Mouse (Mus musculus): ENCODE data around the gene Ank2.

Gene Ank2

DNA sequence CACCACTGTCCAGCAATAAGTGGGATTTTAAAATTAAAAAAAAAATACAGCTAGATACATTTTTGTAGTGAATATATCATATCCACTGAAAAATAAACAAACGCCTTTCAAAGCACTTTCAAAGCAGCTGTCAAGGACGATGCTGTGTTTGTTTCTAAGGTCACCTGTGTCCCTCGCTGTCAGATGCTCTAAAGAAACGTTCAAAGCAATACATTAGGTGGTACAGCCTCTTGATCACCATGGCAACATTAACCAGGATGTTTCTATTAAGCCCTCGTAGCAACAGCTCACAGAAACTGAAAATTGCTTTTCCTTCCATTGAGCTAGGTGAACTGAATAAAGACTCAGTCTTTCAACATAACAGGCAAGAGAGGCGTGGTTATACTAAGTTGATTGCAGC lies 17.5 kb downstream of the Ank2 start:
- peak; percentile 61 for DNase-seq

DNA sequence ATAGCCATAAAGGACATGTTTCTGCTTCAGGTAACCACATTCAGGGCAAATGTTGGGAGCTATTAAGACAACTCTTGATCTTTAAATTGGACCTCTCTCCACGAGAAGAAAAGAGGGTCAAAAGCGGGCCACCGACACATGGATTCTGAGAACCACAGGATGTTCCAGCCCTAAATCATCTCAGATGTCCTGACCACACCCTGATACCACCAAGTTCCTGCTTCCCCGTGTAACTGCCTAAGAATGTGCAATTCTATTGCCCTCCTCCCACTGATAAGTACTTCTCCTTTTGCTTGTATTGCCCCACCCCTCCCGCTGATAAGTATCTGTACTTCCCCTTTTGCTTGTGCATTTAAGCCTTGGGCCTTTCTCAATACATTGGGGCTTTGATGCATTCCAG lies 18.8 kb downstream of the Ank2 start:
- DNase-seq: peak; percentile 53

DNA sequence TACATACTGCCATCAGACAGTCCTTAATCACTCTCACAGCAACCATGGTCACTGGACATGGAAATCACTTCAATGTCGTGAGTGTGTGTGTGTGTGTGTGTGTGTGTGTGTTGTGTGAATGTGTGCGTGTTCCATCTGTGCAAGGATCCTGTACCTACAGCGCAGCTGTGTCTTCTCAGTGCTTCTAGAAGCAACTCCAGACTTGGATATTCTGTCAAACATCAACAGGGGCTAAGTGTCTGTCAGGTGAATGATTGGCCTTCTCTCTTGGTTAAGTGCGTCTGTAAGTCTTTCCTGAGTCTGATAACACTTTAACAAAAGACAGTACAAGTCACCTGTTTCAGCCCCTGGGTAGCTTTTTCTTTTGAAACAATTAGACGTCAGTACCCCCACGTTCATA lies 25.0 kb downstream of the Ank2 start:
- peak; percentile 41 for DNase-seq

DNA sequence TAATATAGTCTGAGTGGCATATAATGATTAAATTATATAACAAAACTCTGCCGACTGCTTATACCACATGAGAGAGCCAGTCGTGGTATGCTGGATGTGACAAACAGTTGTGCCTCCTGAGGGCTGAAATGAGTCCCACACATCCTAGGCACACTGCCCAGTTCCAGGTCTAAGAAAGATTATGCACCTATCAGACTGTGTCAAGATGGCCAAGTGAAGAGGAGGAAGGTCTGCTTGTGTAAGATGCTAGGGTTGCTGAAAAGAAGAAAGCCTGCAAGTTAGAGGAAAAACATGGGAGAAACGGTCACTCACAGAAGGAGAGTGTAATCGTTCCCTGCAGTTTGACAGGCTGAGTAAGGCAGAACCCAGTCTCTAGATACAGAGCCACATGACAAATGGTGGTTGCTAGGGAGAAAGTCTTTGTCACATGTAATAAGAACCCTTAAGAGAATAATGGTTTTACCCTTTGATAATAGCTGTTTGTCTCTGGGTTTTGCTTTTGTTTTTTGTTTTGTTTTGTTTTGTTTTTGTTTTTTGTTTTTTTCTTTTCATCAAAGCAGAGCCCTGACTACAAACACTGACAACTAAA lies 29.9 kb downstream of the Ank2 start:
- DNase-seq: no peak

DNA sequence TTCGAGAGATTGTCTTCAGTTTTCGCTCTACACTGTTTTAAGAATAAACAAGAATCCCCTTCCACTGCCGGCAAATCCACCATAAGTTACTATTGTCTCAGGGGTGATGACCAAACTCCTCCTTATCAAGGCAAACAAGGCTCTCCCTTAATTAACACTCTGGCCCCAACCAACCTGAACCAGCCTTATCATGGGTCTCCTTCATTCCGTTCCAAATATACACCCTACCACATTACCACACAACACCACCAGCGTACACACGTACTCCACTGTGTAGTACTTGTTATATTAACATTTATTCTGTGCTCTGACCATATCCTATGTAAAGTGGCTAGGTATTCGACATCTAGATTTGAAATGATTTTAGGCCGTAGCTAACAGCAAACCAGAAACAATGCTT lies 30.6 kb downstream of the Ank2 start:
- DNase-seq: no peak

DNA sequence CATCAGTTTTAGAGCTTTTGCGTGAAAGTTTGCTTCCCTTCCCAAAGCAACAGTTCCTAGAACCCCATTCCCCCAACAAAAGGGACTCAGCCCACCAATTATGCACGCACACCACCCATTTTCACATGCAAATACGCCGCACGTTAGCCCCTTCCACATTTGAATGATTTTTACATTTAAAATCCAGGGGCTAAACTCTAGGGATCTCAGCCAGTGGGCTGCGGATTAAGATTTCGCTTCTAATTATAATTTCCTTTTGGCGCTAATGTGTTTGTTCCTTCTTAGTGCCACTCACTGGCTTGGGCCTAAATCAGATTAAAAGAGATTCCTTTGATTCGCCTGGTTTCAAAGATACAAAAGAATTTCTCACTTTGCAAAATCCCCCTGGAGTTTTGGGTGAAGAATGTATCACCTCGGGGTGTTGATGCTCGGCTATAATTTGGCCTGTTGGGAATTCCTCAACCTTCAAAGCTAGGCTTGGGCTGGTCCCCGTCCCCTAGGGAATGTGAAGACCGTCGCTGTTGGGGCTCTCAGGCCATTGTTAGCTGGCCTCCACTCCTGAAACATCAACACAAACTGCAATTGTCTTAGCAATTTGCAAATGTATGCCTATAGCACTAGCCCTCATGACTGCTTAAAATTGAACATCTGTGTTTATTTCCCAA lies 35.2 kb downstream of the Ank2 start:
- peak; percentile 69 for DNase-seq

DNA sequence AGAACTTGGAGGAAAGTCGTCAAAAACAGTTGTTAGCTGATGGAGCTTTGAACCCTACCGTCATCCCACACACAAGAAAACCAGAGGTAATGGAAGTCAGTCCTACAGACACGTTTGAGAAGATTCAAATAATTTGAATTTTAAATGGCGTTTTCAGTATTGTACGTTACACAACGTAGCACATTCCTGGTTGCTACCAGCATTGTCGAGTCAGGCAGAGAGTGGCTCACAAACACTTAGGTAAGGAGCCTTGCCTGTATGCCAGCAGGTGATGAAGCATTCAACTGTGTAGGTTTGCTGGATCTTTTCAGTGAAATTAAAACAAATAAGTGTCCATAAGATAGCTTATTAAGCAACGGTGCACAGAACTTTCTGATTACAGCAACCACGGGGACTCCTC lies 36.0 kb downstream of the Ank2 start:
- peak; percentile 9 for DNase-seq

DNA sequence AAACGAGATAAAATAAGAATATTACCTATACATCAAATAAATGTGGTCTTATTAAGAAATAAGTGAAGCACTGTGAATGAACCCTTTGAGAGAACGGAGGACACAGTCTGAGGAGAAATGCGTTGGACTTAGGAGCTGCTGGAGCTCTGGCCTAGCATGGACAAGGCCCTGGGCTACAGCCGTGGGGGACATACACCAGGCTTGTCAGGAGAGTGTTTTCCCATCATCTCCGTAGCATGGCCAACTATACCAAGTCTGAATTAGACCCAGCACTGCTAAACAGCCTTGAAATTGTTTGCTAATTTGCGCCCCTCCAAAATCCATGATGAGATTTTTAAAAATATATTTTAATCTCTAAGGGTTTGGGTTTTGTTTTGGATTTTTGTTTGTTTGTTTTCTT lies 36.7 kb downstream of the Ank2 start:
- peak; percentile 28 for DNase-seq

DNA sequence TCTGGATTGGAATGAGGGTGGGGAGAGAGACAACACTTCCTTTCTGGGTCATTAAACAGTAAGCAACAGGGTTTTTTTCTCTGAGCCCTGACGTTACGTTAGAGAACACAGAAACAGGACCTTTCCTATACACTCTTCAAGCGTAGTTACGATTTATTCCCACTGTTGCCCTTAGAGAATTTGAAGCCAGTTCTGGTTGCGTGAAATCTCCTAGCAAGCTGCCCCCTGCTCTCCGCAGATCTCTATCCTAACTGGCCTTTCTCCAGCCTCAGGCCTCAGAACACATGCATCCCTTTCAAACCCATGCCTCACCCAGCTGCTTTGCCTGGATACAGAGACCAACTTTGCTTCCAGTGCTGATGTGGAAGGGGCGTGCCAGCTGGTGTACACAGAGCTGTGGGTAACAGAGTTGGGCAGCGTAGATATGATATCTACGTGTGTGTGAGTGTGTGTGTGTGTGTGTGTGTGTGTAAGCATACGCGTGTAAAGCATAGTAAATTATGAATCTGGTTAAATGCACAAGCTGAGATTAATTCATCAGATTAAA lies 38.2 kb downstream of the Ank2 start:
- DNase-seq: peak; percentile 55

DNA sequence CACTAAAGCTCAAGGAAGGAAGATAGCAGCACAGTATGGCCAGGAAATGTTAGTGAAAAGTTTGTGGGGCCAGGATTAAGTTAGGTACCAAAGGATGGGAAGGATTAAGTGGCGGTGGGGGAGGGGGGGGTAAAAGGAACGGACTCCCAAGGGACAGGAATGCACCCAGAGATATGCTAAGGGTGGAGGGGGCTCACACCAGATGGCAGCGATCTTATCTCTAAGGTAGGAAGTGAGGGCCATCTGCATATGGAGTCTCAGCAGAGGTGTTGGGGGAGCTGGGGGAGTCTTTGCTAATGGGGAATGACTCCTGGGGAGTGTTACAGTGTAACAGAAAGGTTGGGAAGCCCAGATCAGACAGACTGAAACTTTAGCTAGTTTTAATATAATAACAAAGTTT lies 39.3 kb downstream of the Ank2 start:
- peak; percentile 63 for DNase-seq

DNA sequence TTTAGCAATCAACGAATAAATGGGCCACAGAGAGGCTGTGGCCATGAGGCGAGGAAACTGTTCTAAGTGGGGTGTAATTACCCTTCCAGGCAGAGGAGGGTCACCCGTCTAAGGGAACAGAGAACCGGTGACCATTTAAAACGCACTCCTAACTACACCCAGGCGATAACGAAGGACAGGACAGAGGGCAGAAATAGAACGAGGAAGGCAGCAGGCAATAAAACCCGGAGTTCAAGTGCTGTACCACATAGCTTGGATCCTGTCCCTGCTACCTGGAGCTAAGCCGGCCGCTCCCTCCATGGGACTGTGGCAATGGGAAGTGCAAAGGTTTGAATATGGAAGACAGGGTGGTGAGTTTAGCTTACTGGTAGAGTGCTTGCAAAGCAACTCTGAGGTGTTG lies 40.2 kb downstream of the Ank2 start:
- DNase-seq: peak; percentile 88

DNA sequence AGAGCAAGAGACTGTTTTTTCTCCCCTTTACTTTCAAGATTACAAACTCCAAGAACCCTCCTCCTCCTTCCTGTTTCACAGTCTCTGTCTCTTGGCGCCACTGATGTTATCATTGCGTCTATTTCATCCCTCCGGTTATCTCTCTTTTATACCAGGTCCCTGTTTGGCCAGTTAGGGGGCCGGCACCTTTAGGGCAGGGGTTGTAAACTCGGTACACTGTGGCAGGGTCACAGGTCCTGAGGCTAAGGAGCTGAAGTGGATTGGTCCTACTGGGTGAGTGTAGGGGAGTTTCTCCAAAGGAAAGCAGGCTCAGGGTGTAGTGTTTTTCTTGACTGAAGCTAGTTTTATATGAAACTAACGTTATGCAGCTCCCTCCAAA lies 40.7 kb downstream of the Ank2 start:
- peak; percentile 52 for DNase-seq

DNA sequence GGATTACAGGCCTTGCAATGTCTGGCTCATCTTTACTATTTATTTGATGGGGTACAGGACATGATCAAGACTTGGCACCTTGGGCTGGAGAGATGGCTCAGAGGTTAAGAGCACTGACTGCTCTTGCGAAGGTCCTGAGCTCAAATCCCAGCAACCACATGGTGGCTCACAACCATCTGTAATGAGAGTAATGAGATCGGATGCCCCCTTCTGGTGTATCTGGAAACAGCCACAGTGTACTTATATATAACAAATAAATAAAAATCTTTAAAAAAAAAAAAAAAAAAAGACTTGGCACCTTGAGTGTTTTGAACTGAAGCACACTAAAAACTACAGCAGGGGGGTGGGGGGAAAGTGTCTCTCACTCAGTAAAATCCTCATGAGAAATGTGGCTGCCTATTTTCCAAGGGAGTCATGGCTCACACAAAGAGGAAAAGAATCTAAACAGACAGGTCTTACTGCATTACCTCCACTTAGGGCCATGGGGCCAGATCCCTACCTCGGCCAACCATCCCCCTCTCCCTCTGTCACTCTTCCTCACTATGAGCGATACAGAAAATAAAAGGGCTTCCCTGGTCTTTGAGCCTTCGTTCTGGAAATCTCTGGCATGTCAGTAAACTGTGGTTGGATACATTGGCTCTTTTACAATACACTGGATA lies 41.3 kb downstream of the Ank2 start:
- DNase-seq: peak; percentile 61

DNA sequence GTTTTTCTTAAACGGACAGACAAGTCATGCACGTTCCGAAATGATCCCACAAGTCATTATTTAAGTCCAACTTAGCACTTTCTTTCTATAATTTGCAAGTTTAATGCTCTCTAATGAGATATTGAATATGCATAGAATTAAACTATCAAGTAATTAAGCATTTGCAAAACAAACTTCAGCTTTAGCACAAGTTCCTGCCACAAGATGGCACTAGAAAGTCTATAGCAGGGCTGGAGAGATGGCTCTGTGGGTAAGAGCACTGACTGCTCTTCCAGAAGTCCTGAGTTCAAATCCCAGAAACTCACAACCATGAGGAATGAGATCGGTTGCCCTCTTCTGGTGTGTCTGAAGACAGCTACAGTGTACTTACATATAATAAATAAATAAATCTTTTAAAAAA lies 45.4 kb downstream of the Ank2 start:
- no peak for DNase-seq

DNA sequence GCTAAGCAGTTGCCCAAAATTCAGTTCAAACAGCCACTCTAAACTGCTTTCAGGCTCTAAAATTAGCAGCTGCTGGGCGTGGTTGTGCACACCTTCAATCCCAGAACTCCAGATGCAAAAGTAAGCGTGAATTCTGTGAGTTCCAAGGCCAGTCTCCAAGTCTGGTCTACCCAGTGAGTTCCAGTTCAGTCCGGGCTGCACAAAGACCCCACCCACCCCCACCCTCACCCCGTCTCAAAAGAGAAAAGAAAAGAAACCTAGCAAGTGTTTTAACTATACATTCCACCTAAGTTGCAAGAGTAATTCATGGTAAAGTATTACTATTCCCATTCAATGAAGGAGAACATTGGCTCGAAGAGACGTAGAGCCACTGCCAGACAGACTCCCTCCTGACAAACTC lies 45.9 kb downstream of the Ank2 start:
- peak; percentile 36 for DNase-seq

DNA sequence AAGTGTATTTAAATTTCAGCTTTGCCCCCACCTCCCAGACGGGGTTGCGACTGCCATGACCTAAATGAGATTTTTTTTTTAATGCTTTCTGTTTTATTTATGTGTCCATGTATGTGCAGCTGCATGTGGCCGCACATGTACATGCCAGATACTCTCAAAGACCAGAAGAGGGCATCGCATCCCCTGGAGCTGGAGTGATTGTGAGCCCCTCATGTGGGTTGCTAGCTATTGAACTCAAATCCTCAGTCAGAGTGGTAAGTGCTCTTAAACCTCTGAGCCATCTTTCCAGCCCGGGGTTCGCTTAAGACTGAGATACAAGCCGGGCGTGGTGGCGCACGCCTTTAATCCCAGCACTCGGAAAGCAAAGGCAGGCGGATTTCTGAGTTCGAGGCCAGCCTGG lies 46.9 kb downstream of the Ank2 start:
- DNase-seq: peak; percentile 73

DNA sequence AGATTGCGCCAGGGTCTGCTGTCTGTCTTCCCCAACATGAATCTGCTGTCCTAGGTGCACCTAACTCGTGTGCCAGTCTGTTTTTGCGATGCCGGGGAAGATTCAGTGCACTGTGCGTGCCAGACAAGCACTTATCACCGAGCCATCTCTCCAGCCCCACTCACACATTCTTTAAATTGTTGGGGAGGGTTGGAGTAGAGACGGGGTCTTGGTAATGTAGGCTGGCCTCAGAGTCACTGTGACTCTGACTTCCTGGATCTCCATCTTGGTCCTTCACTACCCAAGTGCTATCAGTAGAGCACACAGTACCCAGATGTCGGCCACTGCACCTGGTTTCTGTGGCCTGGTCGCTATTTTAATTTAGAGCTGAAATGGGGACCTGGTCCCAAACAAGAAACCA lies 47.4 kb downstream of the Ank2 start:
- peak; percentile 68 for DNase-seq

DNA sequence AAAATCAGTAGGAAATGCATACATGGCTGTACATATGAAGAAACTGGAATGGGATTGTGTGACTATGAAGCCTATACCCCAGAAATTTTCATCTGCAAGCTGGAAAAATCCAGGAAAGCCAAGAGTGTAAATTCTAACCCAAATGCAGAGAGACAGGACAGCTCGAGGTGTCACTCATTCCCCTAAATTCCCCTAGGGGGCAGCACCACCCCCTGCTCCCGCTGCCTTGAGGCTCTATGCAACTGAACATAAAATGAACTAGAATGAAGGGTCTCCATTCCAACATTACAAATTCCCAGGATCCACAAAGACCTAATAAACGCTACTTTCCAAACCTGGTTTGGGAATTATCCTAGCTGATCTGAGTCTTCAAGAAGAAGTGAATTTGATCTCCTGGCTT lies 48.1 kb downstream of the Ank2 start:
- peak; percentile 63 for DNase-seq

DNA sequence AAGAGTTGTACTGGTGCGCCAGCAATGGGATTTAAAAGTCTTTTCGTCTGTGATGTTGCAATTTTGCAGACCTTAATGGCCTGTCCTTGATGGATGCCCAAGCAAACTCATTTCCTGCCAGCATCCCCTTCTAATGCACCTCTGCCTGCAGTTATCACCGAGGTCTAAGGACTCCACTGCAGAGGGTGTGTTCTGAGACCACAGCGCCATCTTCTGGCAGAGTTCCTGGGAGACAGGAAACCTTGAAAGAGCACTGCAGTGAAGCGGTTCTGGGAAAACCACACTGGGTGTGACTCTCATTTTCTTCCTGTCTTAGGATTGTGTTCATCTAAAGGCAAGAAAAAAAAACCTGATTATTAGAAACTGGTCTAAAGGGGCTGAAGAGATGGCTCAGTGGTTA lies 53.0 kb downstream of the Ank2 start:
- peak; percentile 91 for DNase-seq

DNA sequence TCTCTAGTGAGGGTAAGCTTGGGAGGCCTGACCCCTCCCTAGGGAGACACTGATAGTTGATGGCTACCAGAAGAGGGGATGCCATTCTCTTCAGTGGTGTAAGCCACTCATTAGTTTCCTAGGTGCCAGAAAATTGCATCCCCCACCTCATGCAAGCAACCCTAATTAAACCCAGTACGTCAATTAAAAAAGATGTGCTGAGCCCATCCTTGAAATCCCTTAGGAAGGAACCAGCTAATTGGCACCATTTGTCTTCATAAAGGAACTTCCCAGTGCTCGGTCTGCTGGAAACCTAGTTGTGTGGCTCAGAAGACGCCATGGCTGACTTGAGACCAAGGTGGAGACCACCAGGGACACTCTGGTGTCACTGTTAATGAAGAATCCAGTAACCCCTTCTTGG lies 65.9 kb downstream of the Ank2 start:
- peak; percentile 46 for DNase-seq

DNA sequence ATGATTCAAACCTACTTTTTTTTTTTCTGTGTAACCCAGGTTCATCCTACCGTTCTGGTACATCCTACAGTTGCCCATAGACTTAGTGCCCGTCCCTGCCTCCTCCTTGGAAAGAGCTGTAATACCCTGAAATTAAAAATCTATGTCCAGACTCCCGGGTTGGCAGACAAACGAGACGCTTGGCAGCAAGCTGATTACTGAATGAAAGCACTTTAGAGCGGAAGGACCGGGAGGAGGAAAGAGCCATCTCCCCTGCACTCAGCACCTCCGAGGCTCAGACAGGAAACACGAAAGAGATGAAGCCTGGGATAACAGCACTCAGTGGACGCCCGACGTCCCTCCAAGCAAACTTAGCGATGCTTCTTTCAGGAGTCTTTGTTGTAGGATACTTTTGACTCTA lies 69.3 kb downstream of the Ank2 start:
- DNase-seq: peak; percentile 70

DNA sequence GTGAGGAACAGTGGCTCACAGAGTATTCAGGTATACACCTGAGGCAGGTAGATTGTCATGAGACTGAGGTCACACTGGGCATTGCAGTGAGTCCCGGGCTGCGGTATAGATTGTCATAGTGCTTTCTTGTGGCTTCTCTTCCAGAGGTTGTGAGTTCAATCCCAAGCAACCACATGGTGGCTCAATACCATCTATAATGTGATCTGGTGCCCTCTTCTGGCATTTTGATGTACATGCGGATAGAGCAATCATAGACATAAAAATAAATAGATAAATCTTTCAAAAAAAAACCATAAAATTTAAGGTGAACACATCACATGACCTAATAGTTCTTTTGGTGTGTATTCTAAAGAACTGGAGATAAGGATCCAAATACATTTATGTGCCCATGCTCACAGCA lies 70.6 kb downstream of the Ank2 start:
- DNase-seq: peak; percentile 61

DNA sequence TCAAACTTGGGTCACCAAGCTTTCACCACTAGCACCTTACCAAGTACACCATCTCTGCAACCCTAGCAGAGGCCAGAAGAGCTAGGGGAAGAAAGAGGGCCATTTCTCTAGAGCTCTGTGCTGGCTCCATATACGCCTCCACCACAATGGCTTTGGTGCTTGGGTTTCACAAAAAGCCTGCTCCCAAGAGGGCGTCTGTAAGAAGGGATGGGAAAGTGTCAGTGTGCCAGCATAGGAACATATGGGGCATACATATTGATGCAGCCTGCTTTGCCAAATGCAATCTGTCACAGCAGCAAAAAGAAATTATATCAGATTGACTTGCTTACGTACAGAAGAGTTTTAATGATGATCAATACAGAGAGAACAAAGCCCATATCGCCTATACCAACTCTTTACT lies 82.2 kb downstream of the Ank2 start:
- no peak for DNase-seq

DNA sequence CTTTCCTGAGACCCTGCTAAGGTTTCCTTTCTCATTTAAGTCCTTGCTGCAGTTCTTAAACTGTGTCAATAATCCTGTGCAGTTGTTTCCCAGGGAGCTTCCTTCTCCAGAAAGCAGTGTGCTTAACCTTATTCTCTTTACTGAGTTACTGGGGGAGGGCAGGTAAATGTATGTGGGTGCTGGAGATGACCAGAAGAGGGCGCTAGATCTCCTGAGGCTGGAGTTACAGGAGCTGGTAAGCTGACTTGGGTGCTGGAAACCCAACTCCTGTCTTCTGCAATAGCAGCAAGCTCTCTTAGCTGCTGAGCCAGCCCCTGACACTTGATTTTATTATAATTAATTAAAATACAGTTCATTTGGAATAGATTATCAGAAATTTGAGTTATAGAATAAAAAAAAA lies 84.7 kb downstream of the Ank2 start:
- DNase-seq: no peak

All from heart, adult 11 months (tissue).